Mouse (Mus musculus): Measurements from ENCODE around the gene Dis3l. TPM values are rescaled to one million over a fixed set of nuclear protein-coding genes. Genes with fewer than 3 reads are reported as not detected.
"Not testable (repeated sequence)": the region's sequence is repeated elsewhere in the genome, so short reads cannot be mapped to it uniquely, and the experiment has no call there.

The Dis3l gene
- total RNA-seq, 2 experiments from 2014 or later = 22.9 to 28.2 TPM

- intact Hi-C loops (cut with DNase I) = loop anchor here (2.0 to 10.0 kb wide), 3 partner anchors 94 to 692 kb away; partner anchors contain the start of genes Ints14 and Snapc5
- DNase-seq (ENCODE audit: low spot score in 2 of 2) = peak; percentile 73 to 86
Measured at GRCm38 (mm10) chr9:64272611-64273010, 68.5 kb downstream of the Dis3l start.

GRCm38 (mm10) chr9:64271249-64271648 lies 69.8 kb downstream of the Dis3l start:
- intact Hi-C loops (cut with DNase I) = loop anchor here (5.0 to 10.0 kb wide), 2 partner anchors 134 to 694 kb away; partner anchors contain the start of gene Ints14
- no peak for DNase-seq (ENCODE audit: low spot score in 2 of 2)

GRCm38 (mm10) chr9:64268836-64269235 lies 72.3 kb downstream of the Dis3l start:
- DNase-seq (ENCODE audit: low spot score in 2 of 2); intact Hi-C loops (cut with DNase I): not testable (repeated sequence)

- DNase-seq (ENCODE audit: low spot score in 2 of 2) = no peak
- intact Hi-C loops (cut with DNase I) = no loop called here
Measured at GRCm38 (mm10) chr9:64268196-64268595, 72.9 kb downstream of the Dis3l start.

- intact Hi-C loops (cut with DNase I) = no loop called here
- no peak for DNase-seq (ENCODE audit: low spot score in 2 of 2)
Measured at GRCm38 (mm10) chr9:64267231-64267630, 73.9 kb downstream of the Dis3l start.

GRCm38 (mm10) chr9:64264813-64265212 lies 76.3 kb downstream of the Dis3l start:
- intact Hi-C loops (cut with DNase I) = no loop called here
- DNase-seq (ENCODE audit: low spot score in 2 of 2) = peak in 1 of 2 experiments; percentile 37

GRCm38 (mm10) chr9:64261023-64261422 lies 80.1 kb downstream of the Dis3l start:
- DNase-seq (ENCODE audit: low spot score in 2 of 2) = no peak
- intact Hi-C loops (cut with DNase I) = no loop called here

- intact Hi-C loops (cut with DNase I) = no loop called here
- DNase-seq (ENCODE audit: low spot score in 2 of 2) = no peak
Measured at GRCm38 (mm10) chr9:64259906-64260305, 81.2 kb downstream of the Dis3l start.

Other genes with a start within 250 kb of the Dis3l start
- gene Lctl, start 224.1 kb downstream of the Dis3l start, total RNA-seq (2021) = not detected
- 1 to 10 TPM; 3.3 to 5.4 TPM for gene Zwilch, start 168.2 kb downstream of the Dis3l start, total RNA-seq (2021)
- 100 to 1,000 TPM; 484 to 496 TPM for gene Rpl4, start 167.9 kb downstream of the Dis3l start, total RNA-seq (2021)
- gene Snapc5, start 162.0 kb downstream of the Dis3l start, total RNA-seq (2021) = 10 to 100 TPM; 20.0 to 20.7 TPM
- gene Uchl4, start 106.1 kb downstream of the Dis3l start, total RNA-seq (2021) = 1 to 10 TPM; 2.2 to 3.2 TPM
- gene Map2k1, start 87.7 kb downstream of the Dis3l start, total RNA-seq (2021) = 100 to 1,000 TPM; 212 to 216 TPM
- gene Tipin, start 59.7 kb downstream of the Dis3l start, total RNA-seq (2021) = 10 to 100 TPM; 14.8 to 15.6 TPM
- 10 to 100 TPM; 13.6 to 14.5 TPM for gene Megf11, start 44.3 kb upstream of the Dis3l start, total RNA-seq (2021)